Comparison of ENCODE assay signal across 13 mouse cellular contexts in the genomic region with DNA sequence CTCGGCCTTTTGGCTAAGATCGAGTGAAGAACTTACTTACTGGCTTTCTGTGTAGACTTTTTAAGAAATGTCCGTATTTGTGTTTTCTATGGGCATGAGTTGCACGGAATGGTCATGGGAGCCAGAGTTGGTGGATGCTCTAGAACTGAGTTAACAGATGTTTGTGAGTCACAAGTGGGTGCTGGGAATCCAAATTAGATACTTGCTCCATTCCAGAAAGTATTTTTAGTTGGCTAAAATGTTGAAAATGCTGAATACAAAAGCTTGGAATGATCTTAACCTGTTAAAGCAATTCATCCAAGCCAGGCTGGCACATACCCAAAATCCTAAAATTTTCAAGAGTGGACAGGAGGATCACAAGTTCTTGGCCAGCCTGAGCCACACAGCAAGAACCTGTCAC. TPM values are rescaled to one million over a fixed set of nuclear protein-coding genes. Genes with fewer than 3 reads are reported as not detected.
DNase-seq lines count a peak whose midpoint lies in the region.
"Had no signal": no experiment of that assay in that cellular context is flagged by ENCODE, and none has a peak within 500 bp of the region (broad histone marks: within the 10 kb centered on the region; RNA-seq: fewer than 3 reads in every experiment).

No protein-coding gene starts in this region.

- DNase-seq in frontal cortex, adult 2 months (ENCODE audit: extremely low spot score in 1 of 2, low spot score in 1 of 2), result peak; percentile 20 to 47
- no peak for DNase-seq in frontal cortex, postnatal 14 days (ENCODE audit: low spot score in 2 of 2)
- DNase-seq in right cerebral cortex, adult 18-20 months, result peak; percentile 31
- DNase-seq in right cerebral cortex, postnatal 14 days, result no peak
- DNase-seq in NIH3T3 (ENCODE audit: low read depth), result peak; percentile 38
- peak; percentile 50 for DNase-seq in telencephalon, adult 2 months (ENCODE audit: low read depth, low spot score)
- DNase-seq in heart, adult 9 months (ENCODE audit: low spot score in 2 of 2), result no peak
- DNase-seq: adrenal gland, postnatal 10 days; cerebellum, adult 11-12 months; cerebellum, adult 9-11 months; embryo, embryonic 11 days; gastrocnemius, postnatal 36 days; heart, postnatal 10 days had no signal

RNA-seq across cellular contexts. Expression of gene Ppp6r3, which starts 48.0 kb away (rescaled TPM):
- polyA plus RNA-seq in frontal cortex, adult 2 months (2012; rRNA removed), result 85.6 and 88.1 TPM in 2 replicates

Comparison
In these comparisons a context has a peak if more than half of its experiments do, and no peak if none do; other contexts are left out.
1. DNase-seq: peak in frontal cortex, adult 2 months (2 of 2), right cerebral cortex, adult 18-20 months (single experiment), NIH3T3 (single experiment) and telencephalon, adult 2 months (single experiment); none in frontal cortex, postnatal 14 days (0 of 2), right cerebral cortex, postnatal 14 days (single experiment) and heart, adult 9 months (0 of 2).